12 mouse cellular contexts compared by ENCODE assay signal in the genomic region with DNA sequence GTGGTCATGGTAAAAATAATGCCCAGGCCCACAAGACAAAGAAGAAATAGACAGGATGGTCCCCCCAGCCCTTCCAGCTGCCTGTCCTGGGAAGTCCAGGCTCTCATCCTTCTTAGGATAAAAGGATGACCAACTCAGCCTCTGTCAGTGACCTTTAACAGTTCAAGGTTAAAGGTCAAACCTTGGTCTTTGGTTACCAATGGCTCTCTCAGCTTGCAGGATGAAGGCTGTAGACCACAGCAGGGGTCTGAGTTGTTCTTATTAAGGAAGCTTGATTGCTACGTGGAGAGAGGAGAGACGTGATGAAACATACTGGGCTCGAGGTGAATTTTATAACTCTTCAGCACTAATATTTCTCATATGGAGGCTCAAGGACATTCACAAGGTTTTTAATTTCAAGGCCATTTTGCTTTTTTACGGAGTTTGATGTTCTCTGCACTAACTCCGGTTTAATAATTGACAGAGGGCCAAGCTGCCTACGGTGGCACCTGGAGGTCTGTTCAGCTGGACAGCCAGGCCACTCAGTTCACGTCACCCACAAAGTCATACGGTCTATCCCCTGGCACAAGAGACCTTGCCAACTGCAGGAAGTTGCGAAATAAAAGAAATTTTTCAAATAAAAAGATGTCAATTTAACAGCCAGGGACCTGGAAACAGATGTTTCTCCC. TPM values are rescaled to one million over a fixed set of nuclear protein-coding genes. Genes with fewer than 3 reads are reported as not detected.
DNase-seq lines count a peak whose midpoint lies in the region; ATAC-seq and TF ChIP-seq lines count a peak whose summit lies in the region.
"Had no signal": no experiment of that assay in that cellular context is flagged by ENCODE, and none has a peak within 500 bp of the region (broad histone marks: within the 10 kb centered on the region; RNA-seq: fewer than 3 reads in every experiment).

No protein-coding gene starts in this region.

- H3K9ac ChIP-seq in intestine, embryonic 15.5 days, result no peak overlapping the region
- no peak overlapping the region for H3K9ac ChIP-seq in intestine, postnatal 0 days (ENCODE audit: low read depth, low read length)
- H3K9ac ChIP-seq in kidney, embryonic 14.5 days (ENCODE audit: low read depth, low read length), result no peak overlapping the region
- no peak overlapping the region for H3K9ac ChIP-seq in limb, embryonic 14.5 days (ENCODE audit: low read depth, low read length, severe bottlenecking)

- ATAC-seq in intestine, embryonic 15.5 days, result peak; percentile 78
- no peak for ATAC-seq in intestine, postnatal 0 days
- ATAC-seq in kidney, embryonic 14.5 days (ENCODE audit: low FRiP score, low TSS enrichment), result peak; percentile 50; the same call in 1 of the 2 replicates
- 0 out of 2 replicates have a peak, but pooled peaks have one; percentile 8 for ATAC-seq in limb, embryonic 14.5 days (ENCODE audit: low FRiP score, low read depth)
- no peak for ATAC-seq in megakaryocyte, adult 5-6 weeks (ENCODE audit: poor library complexity, severe bottlenecking)

- no peak for DNase-seq in limb, embryonic 14.5 days (ENCODE audit: low spot score)
- no peak for DNase-seq in heart, adult 11 months
- DNase-seq in gastrocnemius, postnatal 4 days (ENCODE audit: low spot score in 2 of 2), result no peak
- DNase-seq: cerebellum, postnatal 10 days; heart, postnatal 10 days; thymus, postnatal 14 days had no signal

- H3K27ac ChIP-seq in intestine, embryonic 15.5 days, result no peak overlapping the region
- H3K27ac ChIP-seq in intestine, postnatal 0 days (ENCODE audit: low read depth, low read length), result no peak overlapping the region
- peak overlapping the region; percentile 63 for H3K27ac ChIP-seq in brown adipose tissue, adult 24 weeks (replicated peaks; ENCODE audit: low read depth, low read length)
- H3K27ac ChIP-seq in kidney, embryonic 14.5 days (ENCODE audit: low read depth, low read length), result peak overlapping the region; percentile 60; the same call in 1 of the 2 replicates
- H3K27ac ChIP-seq in limb, embryonic 14.5 days (replicated peaks; ENCODE audit: low read depth, low read length), result no peak overlapping the region
- H3K27ac ChIP-seq: macrophage had no signal

- no peak overlapping the region for H3K4me2 ChIP-seq in intestine, embryonic 15.5 days (replicated peaks)
- no peak overlapping the region for H3K4me2 ChIP-seq in intestine, postnatal 0 days (replicated peaks; ENCODE audit: low read depth)
- H3K4me2 ChIP-seq in kidney, embryonic 14.5 days (replicated peaks; ENCODE audit: low read depth, low read length), result no peak overlapping the region
- no peak overlapping the region for H3K4me2 ChIP-seq in limb, embryonic 14.5 days (replicated peaks; ENCODE audit: low read depth, low read length, severe bottlenecking)

- no peaks in the 10 kb centered on the region for H3K36me3 ChIP-seq in intestine, embryonic 15.5 days
- H3K36me3 ChIP-seq in intestine, postnatal 0 days (ENCODE audit: control insufficient read depth, insufficient read depth), result no peaks in the 10 kb centered on the region
- H3K36me3 ChIP-seq in kidney, embryonic 14.5 days (ENCODE audit: control insufficient read depth, insufficient read depth, low read length), result no peaks in the 10 kb centered on the region
- H3K36me3 ChIP-seq in limb, embryonic 14.5 days (ENCODE audit: control insufficient read depth, insufficient read depth, low read length), result no peaks in the 10 kb centered on the region

- no peaks in the 10 kb centered on the region for H3K9me3 ChIP-seq in intestine, embryonic 15.5 days
- H3K9me3 ChIP-seq in intestine, postnatal 0 days (ENCODE audit: control insufficient read depth), result no peaks in the 10 kb centered on the region
- no peaks in the 10 kb centered on the region for H3K9me3 ChIP-seq in kidney, embryonic 14.5 days (ENCODE audit: control insufficient read depth, low read length)
- H3K9me3 ChIP-seq in limb, embryonic 14.5 days (ENCODE audit: control insufficient read depth, low read length), result no peaks in the 10 kb centered on the region

- no peak for TF ChIP-seq CTCF in intestine, postnatal 0 days (IDR thresholded peaks at IDR 0.05; ENCODE audit: low read depth)

- no peak overlapping the region for H3K4me3 ChIP-seq in intestine, embryonic 15.5 days (replicated peaks)
- no peak overlapping the region for H3K4me3 ChIP-seq in intestine, postnatal 0 days (ENCODE audit: low read depth, low read length)
- no peak overlapping the region for H3K4me3 ChIP-seq in brown adipose tissue, adult 24 weeks (ENCODE audit: insufficient read depth, low read depth, low read length)
- H3K4me3 ChIP-seq in kidney, embryonic 14.5 days (ENCODE audit: low read length), result no peak overlapping the region
- no peak overlapping the region for H3K4me3 ChIP-seq in limb, embryonic 14.5 days (replicated peaks; ENCODE audit: low read length)

- no peak for TF ChIP-seq POLR2A in limb, embryonic 14.5 days (IDR thresholded peaks at IDR 0.05; ENCODE audit: borderline replicate concordance, extremely low read depth, insufficient read depth, insufficient read length)

- H3K27me3 ChIP-seq in intestine, embryonic 15.5 days (replicated peaks), result no peaks in the 10 kb centered on the region
- no peaks in the 10 kb centered on the region for H3K27me3 ChIP-seq in intestine, postnatal 0 days (replicated peaks; ENCODE audit: control insufficient read depth, insufficient read depth, low read length)
- no peaks in the 10 kb centered on the region for H3K27me3 ChIP-seq in kidney, embryonic 14.5 days (ENCODE audit: control insufficient read depth, insufficient read depth, low read length)
- H3K27me3 ChIP-seq in limb, embryonic 14.5 days (ENCODE audit: control insufficient read depth, insufficient read depth, low read length), result peaks cover 52% of the 10 kb centered on the region

- WGBS in intestine, embryonic 15.5 days, result 59% methylated on average over 9 of the region's 9 CpGs
- WGBS in intestine, postnatal 0 days, result 45% methylated on average over 9 of the region's 9 CpGs
- 16% methylated on average over 9 of the region's 9 CpGs for WGBS in kidney, embryonic 14.5 days
- 18% methylated on average over 9 of the region's 9 CpGs for WGBS in limb, embryonic 14.5 days

- H3K4me1 ChIP-seq in intestine, embryonic 15.5 days (replicated peaks), result peaks cover 3% of the 10 kb centered on the region; the same call in 1 of the 2 replicates
- no peaks in the 10 kb centered on the region for H3K4me1 ChIP-seq in intestine, postnatal 0 days (replicated peaks; ENCODE audit: control insufficient read depth, insufficient read depth, low read length)
- peaks cover 13% of the 10 kb centered on the region; the same call in 1 of the 2 replicates for H3K4me1 ChIP-seq in brown adipose tissue, adult 24 weeks (ENCODE audit: control insufficient read depth, insufficient read depth, insufficient read length, low read length)
- peaks cover 75% of the 10 kb centered on the region for H3K4me1 ChIP-seq in kidney, embryonic 14.5 days (ENCODE audit: control insufficient read depth, insufficient read depth, low read length)
- H3K4me1 ChIP-seq in limb, embryonic 14.5 days (ENCODE audit: control insufficient read depth, insufficient read depth, low read length), result peaks cover 22% of the 10 kb centered on the region

RNA-seq across cellular contexts. Expression of a gene that starts 36.5 kb away (rescaled TPM):
- polyA plus RNA-seq in intestine, embryonic 15.5 days (2015; fragmentation: Nextera tagmentation; extraction: Ambion mirVana), result 26.9 and 28.4 TPM in 2 replicates
- 15.8 and 17.5 TPM in 2 replicates for polyA plus RNA-seq in intestine, postnatal 0 days (2015; fragmentation: Nextera tagmentation; extraction: Ambion mirVana)
- 7.3 and 7.4 TPM in 2 replicates for polyA plus RNA-seq in brown adipose tissue, adult 24 weeks (2012; ENCODE audit: insufficient read depth, insufficient read length, missing spikeins)
- 48.7 and 82.9 TPM in 2 replicates for polyA plus RNA-seq in kidney, embryonic 14.5 days (2014; fragmentation: Nextera tagmentation; extraction: Ambion mirVana)
- 145 and 226 TPM in 2 replicates for polyA plus RNA-seq in limb, embryonic 14.5 days (2012; rRNA removed)
- 20.4 and 20.9 TPM in 2 replicates for polyA plus RNA-seq in limb, embryonic 14.5 days (2014; fragmentation: Nextera tagmentation; extraction: Ambion mirVana)
- 2.3 and 4.8 TPM in 2 replicates for total RNA-seq in megakaryocyte, adult 5-6 weeks (2015)
- total RNA-seq in megakaryocyte, adult 5-6 weeks (2017), result 6.1 and 8.9 TPM in 2 replicates
- 10 to 100 TPM; 42.7 to 46.8 TPM for total RNA-seq in gastrocnemius, postnatal 4 days (2021)

Comparison
In these comparisons a context has a peak if more than half of its experiments do, and no peak if none do; other contexts are left out.
1. ATAC-seq: peak in intestine, embryonic 15.5 days (single experiment), kidney, embryonic 14.5 days (single experiment) and limb, embryonic 14.5 days (single experiment); none in intestine, postnatal 0 days (single experiment) and megakaryocyte, adult 5-6 weeks (single experiment).
2. H3K27ac ChIP-seq: peak in brown adipose tissue, adult 24 weeks (single experiment) and kidney, embryonic 14.5 days (single experiment); none in intestine, embryonic 15.5 days (single experiment), intestine, postnatal 0 days (single experiment) and limb, embryonic 14.5 days (single experiment).